Mouse (Mus musculus): ENCODE results near the gene Fam53a. TPM values are rescaled to one million over a fixed set of nuclear protein-coding genes. Genes with fewer than 3 reads are reported as not detected.

Fam53a gene
- polyA plus RNA-seq, 1 experiment from 2014 or later, result 17.5 TPM

DNA sequence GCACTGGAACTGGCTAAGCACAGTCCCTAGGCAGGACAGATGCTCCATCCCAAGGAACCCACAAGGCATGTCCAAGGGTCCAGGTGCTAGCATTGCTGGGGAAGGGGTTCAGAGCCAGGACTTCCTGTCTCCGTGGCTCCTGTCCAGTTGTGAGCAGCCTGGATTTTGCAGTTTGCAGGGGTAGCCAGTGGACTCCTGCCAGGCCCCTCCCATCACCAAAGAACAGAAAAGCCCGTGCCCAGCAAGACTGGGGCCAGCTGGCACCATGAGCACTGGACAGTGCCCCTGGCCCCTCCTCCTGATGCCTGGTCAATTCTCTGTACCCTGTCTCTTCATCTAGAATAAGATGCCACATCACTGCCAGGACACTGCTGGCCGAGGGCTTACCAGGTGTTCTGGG lies 41.4 kb downstream of the Fam53a start:
- H3K4me1 ChIP-seq (ENCODE audit: control insufficient read depth, low read depth, low read length), result no peaks in the 10 kb centered on the region
- H3K4me2 ChIP-seq (ENCODE audit: low read depth, low read length), result no peak overlapping the region
- H3K9me3 ChIP-seq (replicated peaks; ENCODE audit: control insufficient read depth, low read length), result no peaks in the 10 kb centered on the region
- no peak overlapping the region for H3K4me3 ChIP-seq (ENCODE audit: low read depth, low read length)
- H3K9ac ChIP-seq (ENCODE audit: low read depth, low read length), result no peak overlapping the region
- H3K27me3 ChIP-seq (ENCODE audit: control insufficient read depth, insufficient read depth, low read depth, low read length), result peaks cover 2% of the 10 kb centered on the region; the same call in 1 of the 2 replicates
- no peaks in the 10 kb centered on the region for H3K36me3 ChIP-seq (ENCODE audit: control insufficient read depth, insufficient read depth)
- 63% methylated on average over 3 of the region's 3 CpGs for whole genome bisulfite sequencing (ENCODE audit: insufficient replicate concordance)
- no peak overlapping the region for H3K27ac ChIP-seq (ENCODE audit: low read length)
- ATAC-seq (ENCODE audit: low read depth), result no peak

DNA sequence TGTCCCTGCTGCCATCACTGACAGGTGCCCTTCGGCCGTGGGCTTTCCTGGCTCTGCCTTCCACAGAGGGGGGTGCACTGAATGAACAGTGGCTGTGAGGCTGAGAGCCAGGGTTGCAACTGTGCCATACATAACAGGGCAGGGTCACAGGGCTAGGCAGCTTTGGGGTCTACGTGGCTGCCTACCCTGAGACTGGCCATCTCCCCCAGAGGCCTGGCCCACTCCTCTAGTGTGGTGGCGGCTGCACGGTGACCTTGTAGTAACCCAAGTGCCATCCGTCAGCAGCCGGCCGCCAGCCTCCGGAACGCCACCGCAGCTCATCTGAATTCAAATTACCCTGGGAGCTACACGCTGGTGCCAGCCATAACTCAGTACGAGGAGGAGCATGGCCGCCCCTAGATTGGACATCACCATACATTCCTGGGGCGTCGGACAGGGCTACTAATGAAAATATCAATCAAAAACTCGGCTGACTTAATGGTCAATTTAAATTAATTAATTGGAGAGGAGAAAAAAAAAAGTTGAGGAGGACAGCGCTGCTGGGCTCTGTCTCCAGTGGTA lies 41.9 kb downstream of the Fam53a start:
- Histone ChIP-seq H3K9ac (ENCODE audit: low read depth, low read length) (no peak overlapping the region), H3K27ac (ENCODE audit: low read length) (no peak overlapping the region), H3K4me3 (ENCODE audit: low read depth, low read length) (no peak overlapping the region), H3K4me2 (ENCODE audit: low read depth, low read length) (no peak overlapping the region), H3K36me3 (ENCODE audit: control insufficient read depth, insufficient read depth) (no peaks in the 10 kb centered on the region), H3K27me3 (ENCODE audit: control insufficient read depth, insufficient read depth, low read depth, low read length) (peaks cover 2% of the 10 kb centered on the region; the same call in 1 of the 2 replicates), H3K4me1 (ENCODE audit: control insufficient read depth, low read depth, low read length) (no peaks in the 10 kb centered on the region), H3K9me3 (replicated peaks; ENCODE audit: control insufficient read depth, low read length) (no peaks in the 10 kb centered on the region)
- WGBS (ENCODE audit: insufficient replicate concordance), result 71% methylated on average over 18 of the region's 18 CpGs
- no peak for ATAC-seq (ENCODE audit: low read depth)

GRCm38 (mm10) chr5:33580336-33580735 lies 49.1 kb downstream of the Fam53a start:
- Histone ChIP-seq H3K9me3 (replicated peaks; ENCODE audit: control insufficient read depth, low read length) (no peaks in the 10 kb centered on the region), H3K4me1 (ENCODE audit: control insufficient read depth, low read depth, low read length) (no peaks in the 10 kb centered on the region), H3K27ac (ENCODE audit: low read length) (no peak overlapping the region), H3K9ac (ENCODE audit: low read depth, low read length) (no peak overlapping the region), H3K36me3 (ENCODE audit: control insufficient read depth, insufficient read depth) (no peaks in the 10 kb centered on the region), H3K4me3 (ENCODE audit: low read depth, low read length) (no peak overlapping the region), H3K4me2 (ENCODE audit: low read depth, low read length) (no peak overlapping the region), H3K27me3 (ENCODE audit: control insufficient read depth, insufficient read depth, low read depth, low read length) (no peaks in the 10 kb centered on the region)
- ATAC-seq (ENCODE audit: low read depth), result no peak
- 42% methylated on average over 1 of the region's 1 CpGs for WGBS (ENCODE audit: insufficient replicate concordance)

GRCm38 (mm10) chr5:33574207-33574606 lies 55.2 kb downstream of the Fam53a start:
- no peak for ATAC-seq (ENCODE audit: low read depth)
- H3K36me3 ChIP-seq (ENCODE audit: control insufficient read depth, insufficient read depth), result no peaks in the 10 kb centered on the region
- H3K9me3 ChIP-seq (replicated peaks; ENCODE audit: control insufficient read depth, low read length), result no peaks in the 10 kb centered on the region
- H3K4me3 ChIP-seq (ENCODE audit: low read depth, low read length), result no peak overlapping the region
- no peak overlapping the region for H3K9ac ChIP-seq (ENCODE audit: low read depth, low read length)
- H3K27me3 ChIP-seq (ENCODE audit: control insufficient read depth, insufficient read depth, low read depth, low read length), result no peaks in the 10 kb centered on the region
- H3K4me1 ChIP-seq (ENCODE audit: control insufficient read depth, low read depth, low read length), result no peaks in the 10 kb centered on the region
- H3K4me2 ChIP-seq (ENCODE audit: low read depth, low read length), result no peak overlapping the region
- no peak overlapping the region for H3K27ac ChIP-seq (ENCODE audit: low read length)
- 26% methylated on average over 4 of the region's 4 CpGs for WGBS (ENCODE audit: insufficient replicate concordance)

DNA sequence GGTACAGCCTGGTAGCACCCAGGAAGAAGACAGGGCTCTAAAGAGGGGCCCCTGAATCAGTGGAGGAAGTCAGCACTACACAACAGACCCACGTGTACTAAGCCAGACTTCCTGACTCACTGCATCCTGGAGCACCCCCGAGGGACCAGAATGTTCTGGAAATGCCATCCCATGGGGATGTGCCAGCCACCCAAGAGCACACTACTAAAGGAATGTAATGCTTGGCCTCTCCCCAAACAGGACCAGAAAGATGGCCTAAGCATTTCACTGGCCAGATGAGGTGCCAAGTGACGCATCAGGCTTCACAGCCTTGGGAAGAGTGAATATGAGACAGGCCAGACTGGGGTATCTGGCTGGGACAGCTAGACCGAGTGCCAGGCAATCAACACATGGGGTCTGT lies 63.5 kb downstream of the Fam53a start:
- ATAC-seq (ENCODE audit: low read depth), result no peak
- Histone ChIP-seq H3K4me3 (ENCODE audit: low read depth, low read length) (no peak overlapping the region), H3K9ac (ENCODE audit: low read depth, low read length) (no peak overlapping the region), H3K27ac (ENCODE audit: low read length) (no peak overlapping the region), H3K36me3 (ENCODE audit: control insufficient read depth, insufficient read depth) (no peaks in the 10 kb centered on the region), H3K9me3 (replicated peaks; ENCODE audit: control insufficient read depth, low read length) (no peaks in the 10 kb centered on the region), H3K4me2 (ENCODE audit: low read depth, low read length) (no peak overlapping the region), H3K4me1 (ENCODE audit: control insufficient read depth, low read depth, low read length) (no peaks in the 10 kb centered on the region), H3K27me3 (ENCODE audit: control insufficient read depth, insufficient read depth, low read depth, low read length) (no peaks in the 10 kb centered on the region; the same call in 1 of the 2 replicates)
- WGBS (ENCODE audit: insufficient replicate concordance), result 43% methylated on average over 4 of the region's 4 CpGs

GRCm38 (mm10) chr5:33556277-33556995 lies 73.0 kb downstream of the Fam53a start:
- Histone ChIP-seq H3K4me1 (ENCODE audit: control insufficient read depth, low read depth, low read length) (no peaks in the 10 kb centered on the region), H3K9ac (ENCODE audit: low read depth, low read length) (no peak overlapping the region), H3K27me3 (ENCODE audit: control insufficient read depth, insufficient read depth, low read depth, low read length) (no peaks in the 10 kb centered on the region), H3K4me3 (ENCODE audit: low read depth, low read length) (no peak overlapping the region), H3K9me3 (replicated peaks; ENCODE audit: control insufficient read depth, low read length) (no peaks in the 10 kb centered on the region), H3K27ac (ENCODE audit: low read length) (no peak overlapping the region), H3K4me2 (ENCODE audit: low read depth, low read length) (no peak overlapping the region), H3K36me3 (ENCODE audit: control insufficient read depth, insufficient read depth) (no peaks in the 10 kb centered on the region)
- ATAC-seq (ENCODE audit: low read depth), result no peak
- WGBS (ENCODE audit: insufficient replicate concordance), result 46% methylated on average over 14 of the region's 14 CpGs

Other genes with a start within 250 kb of the Fam53a start
- not detected in 2 replicates for gene Nkx1-1, start 195.7 kb downstream of the Fam53a start, polyA plus RNA-seq (2015; fragmentation: Nextera tagmentation; extraction: Ambion mirVana)
- gene Gm9903, start 290 bp upstream of the Fam53a start, polyA plus RNA-seq (2015; fragmentation: Nextera tagmentation; extraction: Ambion mirVana), result 0.12 TPM in 1 of 2 replicates, not detected in the other
- gene Slbp, start 22.9 kb upstream of the Fam53a start, polyA plus RNA-seq (2015; fragmentation: Nextera tagmentation; extraction: Ambion mirVana), result 214 and 245 TPM in 2 replicates
- gene Tacc3, start 28.5 kb upstream of the Fam53a start, polyA plus RNA-seq (2015; fragmentation: Nextera tagmentation; extraction: Ambion mirVana), result 127 and 129 TPM in 2 replicates
- gene Tmem129, start 28.8 kb upstream of the Fam53a start, polyA plus RNA-seq (2015; fragmentation: Nextera tagmentation; extraction: Ambion mirVana), result 21.7 and 21.8 TPM in 2 replicates
- 2.9 and 3.4 TPM in 2 replicates for gene Fgfr3, start 92.0 kb upstream of the Fam53a start, polyA plus RNA-seq (2015; fragmentation: Nextera tagmentation; extraction: Ambion mirVana)
- gene Letm1, start 153.2 kb upstream of the Fam53a start, polyA plus RNA-seq (2015; fragmentation: Nextera tagmentation; extraction: Ambion mirVana), result 12.9 and 14.7 TPM in 2 replicates
- gene Nsd2, start 191.1 kb upstream of the Fam53a start, polyA plus RNA-seq (2015; fragmentation: Nextera tagmentation; extraction: Ambion mirVana), result 17.1 and 20.2 TPM in 2 replicates